Mouse (Mus musculus) heart, adult 2 months (tissue): ENCODE data around the gene Nceh1.

Experiments
- CTCF ChIP-seq: fragments of 200-600 bp; IDR thresholded peaks from 2 replicates; pipeline ENCODE4 v1.8.1; 2022; ENCODE audit warnings: antibody characterized with exemption, mild to moderate bottlenecking, moderate library complexity
- EP300 ChIP-seq: fragments of 200-500 bp; IDR thresholded peaks from 2 replicates; pipeline ENCODE4 v1.6.1; 2011; ENCODE audit warnings: low read depth, low read length, control low read depth; ENCODE audit not compliant: insufficient read depth
- POLR2A ChIP-seq: fragments of 200-500 bp; IDR thresholded peaks from 2 replicates; pipeline ENCODE4 v1.6.1; 2011; ENCODE audit warnings: mild to moderate bottlenecking, low read depth, low read length, control low read depth; ENCODE audit not compliant: insufficient read depth

- TF ChIP-seq CTCF (no peak), POLR2A (no peak), EP300 (no peak)
Observed at GRCm38 (mm10) chr3:27288909-27289308, 106.1 kb downstream of the Nceh1 start.
